Mouse (Mus musculus) spleen, postnatal 36 days (tissue): ENCODE measurements at regions not wholly inside any gene's neighbourhood (a gene's known extent, or its start where the extent isn't known, plus 50 kb on each side); places are given as distances from the start of the nearest gene placed in this dataset.

Experiments
- DNase-seq, 2 experiments: peaks; one replicate each; pipeline ENCODE4 v3.0.0; 2022; ENCODE audit warnings: low spot score in 2 of 2, mixed read lengths in 1 of 2

DNA sequence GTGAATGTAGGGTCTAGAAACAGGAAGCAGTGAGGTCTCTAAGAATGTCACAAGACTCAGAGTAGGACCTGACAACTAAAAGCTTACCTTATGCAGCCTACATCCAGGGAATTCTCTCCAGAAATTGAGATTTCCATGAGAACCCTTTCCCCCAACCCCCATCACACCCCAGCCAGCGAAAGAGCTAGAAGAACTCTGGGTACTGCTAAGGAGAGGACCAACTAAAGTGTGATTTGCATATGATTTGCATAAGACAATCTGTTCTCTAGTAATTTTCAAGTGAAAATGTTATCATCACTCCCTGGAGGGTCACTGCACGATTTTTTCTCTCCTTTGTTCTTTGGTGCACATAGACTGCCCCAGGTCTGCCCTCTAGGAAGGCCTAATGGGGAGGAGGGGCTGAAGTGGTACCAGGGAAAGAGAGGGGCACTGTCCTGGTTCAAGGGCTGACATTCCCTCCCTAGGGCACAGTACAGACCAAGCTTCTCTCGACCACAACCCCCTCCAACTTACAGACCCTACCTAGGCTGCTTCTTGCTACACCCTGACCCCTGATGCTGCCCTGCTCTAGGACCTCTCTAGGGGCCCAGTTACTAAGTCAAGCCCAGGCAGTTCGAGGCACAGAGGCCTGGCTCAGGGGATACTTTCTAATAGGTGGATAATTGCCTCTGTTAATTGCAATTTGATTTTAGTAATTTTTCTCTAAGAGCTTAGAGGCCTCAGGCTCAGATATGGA lies 77.4 kb upstream of the Pja1 start:
- DNase-seq: no peak

DNA sequence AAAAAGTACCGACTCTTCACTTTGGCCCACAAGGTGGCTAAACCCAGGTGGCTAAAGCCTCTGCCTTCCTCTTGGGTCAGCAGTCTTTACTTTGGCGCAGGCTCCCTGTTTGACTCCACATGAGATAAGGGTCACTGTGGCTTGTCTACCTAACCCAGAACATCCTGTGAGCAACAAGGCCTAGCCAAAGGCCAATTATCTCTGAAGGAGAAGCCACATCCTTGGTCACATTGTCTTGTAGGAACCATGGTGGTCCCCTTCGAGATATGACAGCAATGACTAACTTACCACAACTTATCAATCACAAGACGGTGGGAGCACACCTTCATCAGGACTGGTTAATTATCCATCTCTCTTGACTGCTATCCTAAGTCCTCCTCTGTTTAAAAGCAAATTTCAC lies 73.3 kb upstream of the Pja1 start:
- no peak for DNase-seq

DNA sequence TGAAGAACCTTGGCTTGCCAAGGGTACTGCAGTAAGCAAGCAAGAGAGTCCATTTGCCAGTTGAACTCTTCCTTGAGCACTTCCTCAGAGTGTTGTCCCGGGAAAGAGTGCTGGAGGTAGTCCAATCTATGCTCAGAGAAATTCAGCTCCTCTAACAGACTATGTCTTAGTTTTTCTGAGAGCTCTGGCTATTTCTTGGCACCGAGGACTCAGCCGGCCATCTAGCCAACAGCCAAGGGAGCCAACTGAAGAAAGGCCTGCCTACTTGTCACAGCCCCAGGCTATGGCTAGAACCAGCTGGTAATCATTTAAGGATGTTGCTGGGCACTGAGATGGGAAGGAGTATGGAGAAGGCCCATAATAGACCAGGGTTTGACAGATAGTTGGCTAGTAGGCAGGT lies 70.8 kb upstream of the Pja1 start:
- DNase-seq: no peak

DNA sequence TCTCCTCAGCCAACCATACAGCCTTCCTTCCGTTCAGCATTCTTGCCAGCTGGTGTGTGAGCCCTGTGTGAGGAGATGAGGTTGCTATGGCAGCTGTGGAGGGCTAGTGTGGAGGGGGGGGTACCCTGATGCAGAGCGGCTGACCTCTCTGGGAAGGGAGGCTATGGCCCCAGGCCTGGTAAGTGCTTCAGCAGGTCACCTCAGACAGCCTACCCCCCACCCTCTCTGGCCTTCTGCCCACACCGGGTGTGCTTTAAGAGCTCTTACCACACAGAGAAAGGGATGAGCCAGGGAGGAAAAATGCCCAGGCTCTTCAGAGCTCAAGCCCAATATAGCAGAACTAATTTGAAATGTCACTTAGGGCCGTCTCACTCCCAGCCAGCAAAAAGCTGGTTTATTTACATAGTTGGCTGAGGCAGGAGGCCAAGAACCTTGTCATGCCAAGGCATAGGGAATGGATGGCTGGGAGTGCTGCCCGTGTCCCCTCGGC lies 69.1 kb upstream of the Pja1 start:
- no peak for DNase-seq

DNA sequence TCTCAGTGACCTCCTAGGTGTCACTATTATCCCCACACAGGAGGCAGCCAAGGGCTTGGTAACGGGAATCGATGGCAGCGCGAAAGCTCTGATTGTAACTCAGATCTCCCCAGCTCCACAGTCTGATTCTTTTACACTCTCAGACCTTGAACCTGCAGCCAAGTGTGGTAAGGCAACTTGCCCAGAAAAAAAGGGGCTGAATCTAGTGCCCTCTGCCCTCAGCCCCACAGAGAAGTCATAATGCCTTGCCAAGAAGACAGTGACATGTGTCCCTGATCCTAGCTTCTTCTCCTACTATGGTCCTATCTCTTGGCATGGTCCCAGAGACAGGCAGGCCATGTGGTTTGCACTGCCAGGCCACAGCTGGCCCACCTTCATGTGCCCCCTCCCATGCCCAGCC lies 68.6 kb upstream of the Pja1 start:
- DNase-seq: no peak

DNA sequence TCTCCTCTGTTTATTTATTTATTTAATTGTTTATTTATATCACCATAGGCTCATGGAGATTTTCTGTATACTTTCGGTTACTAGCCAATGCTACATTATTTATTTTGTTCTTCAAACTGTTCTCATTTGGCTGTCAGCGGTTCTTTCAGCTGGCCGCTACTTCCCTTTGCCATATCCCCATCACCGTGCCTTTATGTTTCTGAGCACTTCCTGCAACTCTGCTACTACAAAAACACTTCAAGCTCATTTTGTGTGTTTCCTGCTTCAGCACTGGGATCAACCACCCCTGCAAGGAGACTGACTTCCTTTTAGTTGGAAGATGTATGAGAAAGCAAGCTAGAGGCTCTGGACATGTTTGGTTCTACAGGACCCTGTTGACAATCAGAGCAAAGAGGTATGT lies 66.7 kb upstream of the Pja1 start:
- DNase-seq: no peak

DNA sequence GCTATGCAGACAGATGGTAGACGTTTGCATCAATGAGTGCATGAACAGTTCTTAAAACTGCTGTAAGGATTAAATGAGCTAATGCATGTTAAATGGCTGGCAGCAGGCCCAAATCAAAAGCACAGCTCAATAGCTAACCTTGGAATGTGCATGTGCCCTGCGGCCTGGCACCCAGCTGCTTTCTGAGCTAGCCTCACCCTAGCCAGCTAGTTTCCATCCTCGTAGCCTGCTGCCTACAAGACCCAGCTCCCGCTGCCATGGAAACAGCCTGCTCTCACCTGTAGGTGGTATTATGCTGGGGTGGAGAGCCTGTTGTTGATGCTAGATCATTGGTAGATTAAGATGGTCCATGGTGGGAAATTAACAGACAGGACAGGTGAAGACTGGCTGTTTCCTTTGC lies 63.8 kb upstream of the Pja1 start:
- DNase-seq: no peak

DNA sequence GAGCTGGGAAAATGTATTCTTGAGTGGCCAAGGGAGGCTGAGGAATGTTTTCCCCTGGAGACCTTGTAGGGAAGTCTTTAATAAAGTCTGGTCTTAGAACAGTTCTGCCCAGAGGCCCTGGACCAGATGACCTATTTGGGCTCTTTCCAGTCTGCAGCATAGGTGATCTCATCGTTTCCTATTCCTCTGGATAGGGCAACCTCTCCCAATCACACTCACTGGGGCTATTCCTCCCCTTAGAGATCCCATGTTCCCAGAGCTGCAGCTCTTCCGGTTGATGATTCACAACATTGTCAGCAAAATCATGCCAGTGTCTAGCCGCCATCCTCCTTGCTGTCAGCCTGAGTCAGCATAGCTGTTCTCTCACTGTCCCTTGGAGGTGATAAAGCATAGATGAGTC lies 60.1 kb upstream of the Pja1 start:
- no peak for DNase-seq

DNA sequence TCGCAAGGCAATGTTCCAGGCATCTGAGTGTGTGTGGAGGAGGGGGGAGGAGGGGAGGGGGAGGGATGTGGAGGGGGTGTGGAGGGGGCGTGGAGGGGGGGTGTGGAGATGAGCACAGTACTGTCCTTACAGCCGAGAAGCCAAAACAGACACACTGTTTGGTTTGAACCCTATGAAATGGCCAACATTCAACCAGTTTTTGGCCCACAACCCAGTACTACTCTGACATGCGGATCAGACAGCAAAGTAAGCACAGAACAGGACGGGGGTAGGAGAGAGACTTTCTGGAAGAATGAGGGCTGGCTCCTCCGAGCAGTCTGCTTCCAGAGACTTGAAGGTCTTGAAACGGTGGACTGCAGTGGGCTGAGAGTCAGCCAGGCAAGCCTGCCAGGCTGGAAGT lies 59.4 kb upstream of the Pja1 start:
- DNase-seq: no peak

DNA sequence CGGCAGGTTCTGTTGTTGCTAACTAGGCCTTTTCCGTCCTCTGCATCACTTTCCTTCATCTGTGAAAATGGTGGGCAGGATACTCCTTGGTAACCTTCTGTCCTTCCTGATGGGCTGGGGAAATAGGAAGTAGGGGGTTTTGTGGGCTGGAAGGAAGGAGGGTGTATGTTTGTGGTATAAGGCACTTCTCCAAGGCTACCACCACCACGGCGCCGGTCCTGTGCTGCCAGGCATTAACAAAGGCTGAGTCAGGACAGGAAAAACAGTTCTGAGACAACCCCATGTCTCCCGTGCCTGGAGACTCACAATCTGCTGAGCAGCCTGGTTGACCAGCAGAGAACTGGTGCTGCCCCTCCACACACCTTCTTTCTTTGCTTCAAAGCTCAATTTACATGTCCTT lies 52.2 kb upstream of the Pja1 start:
- no peak for DNase-seq

DNA sequence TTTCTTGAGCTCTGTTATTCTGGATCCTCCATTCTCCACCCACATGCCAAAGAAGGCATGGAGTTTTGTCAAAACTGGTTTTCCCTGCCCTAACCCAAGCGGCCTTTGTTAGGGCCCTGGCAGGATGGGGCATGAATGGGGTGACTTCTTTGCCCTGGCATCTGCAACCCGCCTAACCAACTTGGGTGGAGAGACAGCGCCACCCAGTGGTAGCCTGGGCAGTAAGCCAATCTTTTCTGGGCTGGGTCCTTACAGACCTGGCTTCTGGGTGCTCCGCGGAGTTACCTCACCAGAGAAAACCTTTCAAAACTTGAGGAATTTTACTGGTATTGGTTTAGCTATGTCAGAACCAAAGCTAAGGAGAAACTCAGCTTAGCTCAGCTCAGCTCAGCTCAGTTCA lies 51.8 kb upstream of the Pja1 start:
- peak; percentile 26 to 45 for DNase-seq

DNA sequence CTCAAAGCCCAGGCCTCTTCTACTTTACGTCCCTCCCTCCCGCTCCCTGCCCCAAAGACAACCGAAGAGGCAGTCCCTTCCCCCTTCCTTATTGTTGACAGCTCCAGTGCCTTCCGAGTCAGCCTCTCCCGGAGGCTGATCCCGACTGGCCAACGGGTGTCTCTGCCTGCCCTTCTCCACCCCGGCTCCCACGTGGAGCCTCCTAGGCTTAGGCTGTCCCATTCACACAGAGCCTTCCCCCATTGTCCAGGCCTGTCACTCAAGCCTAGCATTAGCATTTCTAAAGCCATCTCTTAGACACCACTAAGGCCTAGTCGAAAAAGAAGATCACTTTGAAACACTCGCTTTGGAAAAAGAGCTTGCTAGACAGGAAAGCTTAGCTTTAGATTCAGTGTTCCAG lies 51.2 kb upstream of the Pja1 start:
- no peak for DNase-seq

DNA sequence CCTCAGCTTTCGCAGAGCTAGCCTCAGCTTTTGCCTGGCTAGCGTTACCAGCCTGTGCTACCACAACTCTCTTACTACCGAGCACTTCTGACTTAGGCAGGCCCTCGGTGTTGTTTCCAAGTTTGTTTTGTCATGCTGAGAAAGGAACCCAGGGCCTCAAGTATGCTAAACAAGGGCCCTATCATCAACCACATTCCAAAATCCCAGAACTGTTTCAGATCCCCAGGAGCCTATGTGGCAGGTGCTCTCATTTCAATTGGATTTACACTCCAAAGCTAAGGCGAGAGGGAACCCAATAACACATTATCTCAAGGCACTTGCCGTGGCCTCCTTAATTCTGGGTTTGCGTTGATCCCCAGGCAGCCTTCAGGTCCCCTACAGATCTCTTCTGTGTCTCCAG lies 50.8 kb upstream of the Pja1 start:
- no peak for DNase-seq
